Mouse (Mus musculus) C2C12 (cell line): ENCODE measurements at regions not wholly inside any gene's neighbourhood (a gene's known extent, or its start where the extent isn't known, plus 50 kb on each side); places are given as distances from the start of the nearest gene placed in this dataset.

Source experiments
- H3K27me3 ChIP-seq: one replicate; pipeline ENCODE4 v1.6.1; 2011; ENCODE audit not compliant: control insufficient read depth, insufficient read depth, insufficient read length
- H3K36me3 ChIP-seq: one replicate; pipeline ENCODE4 v1.6.1; 2011; ENCODE audit not compliant: control insufficient read depth, insufficient read depth
- H3K4me3 ChIP-seq: one replicate; pipeline ENCODE4 v1.5.1; 2011; ENCODE audit warnings: mild to moderate bottlenecking, control low read depth; ENCODE audit not compliant: poor library complexity, insufficient read depth, severe bottlenecking
- H3K79me2 ChIP-seq: one replicate; pipeline ENCODE4 v1.6.1; 2011; ENCODE audit not compliant: control insufficient read depth, insufficient read depth
- H3K79me3 ChIP-seq: one replicate; pipeline ENCODE4 v1.6.1; 2011; ENCODE audit warnings: low read depth, control low read depth
- H3ac ChIP-seq: one replicate; pipeline ENCODE3; 2011; ENCODE audit warnings: low read depth; ENCODE audit not compliant: control insufficient read depth, insufficient read length
- CEBPB ChIP-seq: IDR thresholded peaks from one replicate; pipeline ENCODE4 v1.6.1; 2011; ENCODE audit warnings: low read depth, mild to moderate bottlenecking, control low read depth, moderate library complexity
- CTCF ChIP-seq: IDR thresholded peaks from one replicate; pipeline ENCODE4 v1.5.1; 2011; ENCODE audit not compliant: control insufficient read depth, insufficient read depth, insufficient read length
- FOSL1 ChIP-seq: IDR thresholded peaks from one replicate; pipeline ENCODE4 v1.8.0; 2011; ENCODE audit warnings: mild to moderate bottlenecking, low read length; ENCODE audit not compliant: poor library complexity, insufficient read depth, severe bottlenecking
- MAX ChIP-seq: IDR thresholded peaks from one replicate; pipeline ENCODE4 v1.6.1; 2011; ENCODE audit warnings: mild to moderate bottlenecking, control low read depth
- MYOD1 ChIP-seq: IDR thresholded peaks from one replicate; pipeline ENCODE4 v1.6.1; 2011; ENCODE audit warnings: low read depth; ENCODE audit not compliant: control insufficient read depth, insufficient read length
- MYOG ChIP-seq: IDR thresholded peaks from one replicate; pipeline ENCODE4 v1.6.1; 2011; ENCODE audit not compliant: control insufficient read depth, insufficient read length; ENCODE audit errors: extremely low read depth
- USF1 ChIP-seq: IDR thresholded peaks from one replicate; pipeline ENCODE4 v1.6.1; 2011; ENCODE audit warnings: low read depth, mild to moderate bottlenecking, control low read depth, moderate library complexity

DNA sequence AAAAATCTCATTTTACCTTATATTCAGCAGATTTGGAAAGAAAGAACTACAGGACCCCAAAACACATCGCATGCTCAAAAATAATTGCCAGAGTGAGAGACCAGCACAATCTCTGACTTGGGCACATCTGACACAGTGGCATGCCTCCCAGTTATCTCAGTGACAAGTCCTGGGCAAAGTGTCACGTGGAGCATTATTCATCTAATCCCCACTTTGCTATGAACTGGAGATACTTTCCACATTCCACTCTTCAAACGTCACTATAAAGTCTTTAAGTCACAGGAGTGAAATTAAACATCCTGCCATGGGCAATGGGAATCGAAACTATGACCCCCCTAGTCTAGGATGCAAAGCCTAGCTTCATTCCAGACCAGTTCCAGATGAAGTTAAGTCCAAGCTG, 93.5 kb upstream of the Ssbp2 start:
- no peaks in the 10 kb centered on the region for H3K36me3 ChIP-seq
- H3K27me3 ChIP-seq = no peaks in the 10 kb centered on the region
- no peaks in the 10 kb centered on the region for H3K79me2 ChIP-seq
- H3K79me3 ChIP-seq = no peaks in the 10 kb centered on the region
- H3K4me3 ChIP-seq = no peak overlapping the region
- no peak overlapping the region for H3ac ChIP-seq
- TF ChIP-seq MAX (peak; percentile 87), CEBPB (no peak), USF1 (peak; percentile 99)

- H3K4me3 ChIP-seq = no peak overlapping the region
- no peaks in the 10 kb centered on the region for H3K27me3 ChIP-seq
- no peak for TF ChIP-seq CEBPB
- no peak for TF ChIP-seq MYOG
- TF ChIP-seq MAX = no peak
- TF ChIP-seq CTCF = no peak
- no peak for TF ChIP-seq MYOD1
- no peak for TF ChIP-seq FOSL1
- no peak for TF ChIP-seq USF1
- H3K79me2 ChIP-seq = no peaks in the 10 kb centered on the region
- no peaks in the 10 kb centered on the region for H3K79me3 ChIP-seq
- H3K36me3 ChIP-seq = no peaks in the 10 kb centered on the region
- H3ac ChIP-seq = no peak overlapping the region
Observed at GRCm38 (mm10) chr13:91367896-91368556, 92.1 kb upstream of the Ssbp2 start.

DNA sequence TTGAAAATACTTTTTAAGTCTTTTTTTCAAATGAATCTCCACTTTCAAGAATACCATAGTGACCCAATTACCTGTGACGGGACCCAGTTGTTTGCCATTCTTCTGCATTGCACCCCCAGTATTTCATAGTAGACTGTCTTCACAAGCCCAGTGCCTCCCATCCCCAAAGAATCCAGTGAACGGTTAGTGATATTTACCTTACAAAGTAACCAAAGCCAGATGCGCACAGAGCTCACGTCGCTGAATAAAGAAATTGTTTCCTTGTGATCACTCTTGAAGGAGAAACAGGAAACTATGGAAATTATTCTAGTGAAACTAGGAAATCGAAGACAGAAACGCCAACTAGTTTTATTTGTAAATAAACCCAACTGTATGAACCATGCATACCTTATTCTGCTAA, 91.4 kb upstream of the Ssbp2 start:
- Histone ChIP-seq H3K79me2 (no peaks in the 10 kb centered on the region), H3K27me3 (no peaks in the 10 kb centered on the region), H3K79me3 (no peaks in the 10 kb centered on the region), H3K4me3 (no peak overlapping the region), H3ac (no peak overlapping the region), H3K36me3 (no peaks in the 10 kb centered on the region)
- TF ChIP-seq MYOD1 (no peak), CTCF (no peak), USF1 (no peak), FOSL1 (no peak), CEBPB (no peak), MAX (no peak), MYOG (no peak)

GRCm38 (mm10) chr13:91370021-91370420, 90.1 kb upstream of the Ssbp2 start:
- TF ChIP-seq FOSL1 = no peak
- no peak for TF ChIP-seq CEBPB
- no peak for TF ChIP-seq MYOD1
- no peak for TF ChIP-seq CTCF
- TF ChIP-seq MAX = no peak
- no peak for TF ChIP-seq USF1
- no peak for TF ChIP-seq MYOG
- no peaks in the 10 kb centered on the region for H3K79me2 ChIP-seq
- no peaks in the 10 kb centered on the region for H3K36me3 ChIP-seq
- no peak overlapping the region for H3K4me3 ChIP-seq
- H3ac ChIP-seq = no peak overlapping the region
- no peaks in the 10 kb centered on the region for H3K79me3 ChIP-seq
- H3K27me3 ChIP-seq = no peaks in the 10 kb centered on the region

DNA sequence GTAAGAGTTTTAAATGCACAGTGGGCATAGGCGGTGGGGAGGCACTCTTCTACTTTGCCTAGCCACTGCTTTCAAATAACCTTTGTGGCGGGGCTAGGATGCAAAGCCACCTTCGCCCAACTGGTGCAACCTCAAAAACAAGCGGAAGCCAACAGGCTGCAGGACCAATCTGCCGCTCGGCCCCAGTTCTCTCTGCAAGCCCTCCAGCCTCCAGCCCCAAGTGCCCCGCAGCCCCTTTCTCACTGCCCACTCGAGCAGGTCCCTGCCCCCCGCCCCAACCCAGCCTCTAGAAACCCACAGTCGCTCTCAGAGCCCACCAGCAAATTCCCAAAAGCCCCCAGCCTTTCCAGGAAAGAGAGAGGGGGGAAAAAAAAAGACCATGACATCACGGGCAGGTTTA, 89.6 kb upstream of the Ssbp2 start:
- Histone ChIP-seq H3K36me3 (no peaks in the 10 kb centered on the region), H3K79me2 (no peaks in the 10 kb centered on the region), H3ac (peak overlapping the region; percentile 61), H3K79me3 (no peaks in the 10 kb centered on the region), H3K4me3 (no peak overlapping the region), H3K27me3 (no peaks in the 10 kb centered on the region)
- no peak for TF ChIP-seq USF1
- TF ChIP-seq MAX = no peak
- no peak for TF ChIP-seq CTCF
- no peak for TF ChIP-seq MYOD1
- TF ChIP-seq CEBPB = no peak
- no peak for TF ChIP-seq FOSL1
- TF ChIP-seq MYOG = no peak

- no peaks in the 10 kb centered on the region for H3K79me2 ChIP-seq
- H3K36me3 ChIP-seq = no peaks in the 10 kb centered on the region
- no peaks in the 10 kb centered on the region for H3K27me3 ChIP-seq
- TF ChIP-seq MYOD1 (peak; percentile 82), MAX (peak; percentile 2), CEBPB (no peak), CTCF (no peak), FOSL1 (no peak), USF1 (no peak), MYOG (no peak)
- no peak overlapping the region for H3K4me3 ChIP-seq
- no peaks in the 10 kb centered on the region for H3K79me3 ChIP-seq
- H3ac ChIP-seq = peak overlapping the region; percentile 61
Observed at GRCm38 (mm10) chr13:91370886-91371595, 89.0 kb upstream of the Ssbp2 start.
